7 mouse cellular contexts compared by ENCODE assay signal in genomic region chr3:90373432-90374028, GRCm38 (mm10). TPM values are rescaled to one million over a fixed set of nuclear protein-coding genes. Genes with fewer than 3 reads are reported as not detected.
DNase-seq lines count a peak whose midpoint lies in the region; ATAC-seq lines count a peak whose summit lies in the region.

No protein-coding gene starts in this region.

- ATAC-seq in inflammation-experienced regulatory T-cells, adult 6 months = peak; percentile 74

- peak; percentile 75 for DNase-seq in T-cell, adult 2 months (ENCODE audit: low spot score)
- DNase-seq in cerebellum, postnatal 36 days = peak; percentile 76 to 91
- DNase-seq in gastrocnemius, adult 8-10 months (ENCODE audit: low spot score in 2 of 2) = peak; percentile 69 to 73
- peak; percentile 40 to 78 for DNase-seq in left cerebral cortex, adult 8-10 months (ENCODE audit: low spot score in 2 of 2)
- DNase-seq in mesoderm, embryonic 11.5 days (ENCODE audit: low read depth, low spot score) = peak; percentile 90
- peak; percentile 66 for DNase-seq in right cerebral cortex, postnatal 25 days

RNA-seq across cellular contexts. Expression of gene Slc27a3, which starts 16.2 kb away (rescaled TPM):
- total RNA-seq in gastrocnemius, adult 8-10 months (2022) = 1 to 10 TPM in 2 of 4 experiments, under 1 TPM in 2; 0.65 to 1.1 (median 0.96) TPM
- under 1 TPM in 1 of 3 experiments, not detected in 2; 0.31 TPM for polyA plus RNA-seq in inflammation-experienced regulatory T-cells, adult 6 months (2017; shearing (Covaris generic))
- 1 to 10 TPM; 5.7 to 7.9 (median 7.4) TPM for total RNA-seq in left cerebral cortex, adult 8-10 months (2022)

RNA-seq across cellular contexts. Expression of gene Ints3, which starts 59.9 kb away (rescaled TPM):
- total RNA-seq in gastrocnemius, adult 8-10 months (2022) = 10 to 100 TPM; 14.0 to 16.8 (median 14.8) TPM
- polyA plus RNA-seq in inflammation-experienced regulatory T-cells, adult 6 months (2017; shearing (Covaris generic)) = 10 to 100 TPM; 15.6 to 18.0 (median 17.6) TPM
- total RNA-seq in left cerebral cortex, adult 8-10 months (2022) = 10 to 100 TPM; 55.1 to 59.9 (median 59.0) TPM

Comparison
In these comparisons a context has a peak if more than half of its experiments do, and no peak if none do; other contexts are left out.
1. Peak in every context shown above with its lines: DNase-seq and ATAC-seq.